Mouse (Mus musculus) adrenal gland, adult 2 months (tissue): ENCODE measurements at regions not wholly inside any gene's neighbourhood (a gene's known extent, or its start where the extent isn't known, plus 50 kb on each side); places are given as distances from the start of the nearest gene placed in this dataset.
A peak's percentile ranks its signal among the peaks of the same experiment; 100 is the strongest.

Experiments used
- DNase-seq: peaks from one replicate; pipeline ENCODE4 v3.0.0; 2021

- no peak for DNase-seq
Observed at GRCm38 (mm10) chr4:9033106-9033642, 794.3 kb upstream of the Car8 start.

GRCm38 (mm10) chr4:9031634-9032033 is 792.8 kb upstream of the Car8 start:
- DNase-seq = no peak

- no peak for DNase-seq
Observed at GRCm38 (mm10) chr4:9028946-9029345, 790.1 kb upstream of the Car8 start.

GRCm38 (mm10) chr4:9028475-9028874 is 789.6 kb upstream of the Car8 start:
- DNase-seq = peak; percentile 39

- peak; percentile 89 for DNase-seq
Observed at GRCm38 (mm10) chr4:9027798-9028404, 789.1 kb upstream of the Car8 start.

- no peak for DNase-seq
Observed at GRCm38 (mm10) chr4:9027383-9027782, 788.5 kb upstream of the Car8 start.

GRCm38 (mm10) chr4:9026841-9027240 is 788.0 kb upstream of the Car8 start:
- no peak for DNase-seq

GRCm38 (mm10) chr4:9025821-9026470 is 787.1 kb upstream of the Car8 start:
- DNase-seq = peak; percentile 31

- no peak for DNase-seq
Observed at GRCm38 (mm10) chr4:9024216-9024925, 785.5 kb upstream of the Car8 start.

GRCm38 (mm10) chr4:9019241-9020110 is 780.6 kb upstream of the Car8 start:
- no peak for DNase-seq

- no peak for DNase-seq
Observed at GRCm38 (mm10) chr4:9018236-9018635, 779.4 kb upstream of the Car8 start.

GRCm38 (mm10) chr4:9016504-9017040 is 777.7 kb upstream of the Car8 start:
- no peak for DNase-seq

GRCm38 (mm10) chr4:9015528-9016503 is 777.0 kb upstream of the Car8 start:
- peak; percentile 51 for DNase-seq

GRCm38 (mm10) chr4:9014986-9015385 is 776.1 kb upstream of the Car8 start:
- no peak for DNase-seq

- no peak for DNase-seq
Observed at GRCm38 (mm10) chr4:9012787-9013186, 773.9 kb upstream of the Car8 start.

GRCm38 (mm10) chr4:9011952-9012351 is 773.1 kb upstream of the Car8 start:
- DNase-seq = no peak

GRCm38 (mm10) chr4:9011129-9011518 is 772.3 kb upstream of the Car8 start:
- peak; percentile 51 for DNase-seq

GRCm38 (mm10) chr4:9010381-9011128 is 771.7 kb upstream of the Car8 start:
- DNase-seq = peak; percentile 27

GRCm38 (mm10) chr4:9009656-9010055 is 770.8 kb upstream of the Car8 start:
- DNase-seq = no peak
